Mouse (Mus musculus): ENCODE measurements around the gene Ccser1.

Gene Ccser1

DNA sequence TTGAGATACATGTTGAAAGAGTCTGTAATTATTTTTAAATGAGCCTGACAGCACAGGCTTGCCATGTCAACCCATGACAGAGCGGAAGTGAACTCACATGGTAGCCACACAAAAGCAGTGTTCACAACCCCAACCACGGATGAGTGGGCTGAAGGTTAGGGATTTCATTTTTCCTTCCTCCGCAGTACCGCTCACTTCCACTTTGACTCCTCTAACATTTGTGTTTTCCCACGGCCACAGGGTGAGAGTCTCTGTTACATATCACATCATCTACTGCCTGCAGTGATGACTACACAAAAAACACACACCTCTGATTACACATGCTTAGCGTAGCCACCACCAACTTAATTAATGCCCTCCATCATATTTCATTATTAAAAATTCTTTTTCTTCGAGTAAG lies 120.9 kb downstream of the Ccser1 start:
- DNase-seq: no peak

DNA sequence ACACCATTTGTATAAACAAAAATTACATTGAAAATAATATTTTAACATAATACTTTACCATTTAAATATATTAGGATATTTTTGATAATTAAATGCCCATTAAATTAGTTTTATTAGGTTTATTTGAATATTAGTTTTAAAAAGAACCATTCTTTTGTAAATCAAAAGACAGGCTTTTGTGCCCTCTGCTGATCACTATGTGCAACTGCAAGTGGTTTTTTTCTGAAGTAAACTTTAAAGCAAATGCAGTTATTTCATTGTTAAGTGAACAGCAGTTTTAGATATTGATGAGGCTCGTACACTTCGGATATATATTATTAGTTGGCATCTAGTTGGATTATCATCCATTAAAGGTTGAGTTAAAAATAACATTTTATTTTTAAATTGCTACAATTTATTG lies 121.5 kb downstream of the Ccser1 start:
- no peak for DNase-seq

DNA sequence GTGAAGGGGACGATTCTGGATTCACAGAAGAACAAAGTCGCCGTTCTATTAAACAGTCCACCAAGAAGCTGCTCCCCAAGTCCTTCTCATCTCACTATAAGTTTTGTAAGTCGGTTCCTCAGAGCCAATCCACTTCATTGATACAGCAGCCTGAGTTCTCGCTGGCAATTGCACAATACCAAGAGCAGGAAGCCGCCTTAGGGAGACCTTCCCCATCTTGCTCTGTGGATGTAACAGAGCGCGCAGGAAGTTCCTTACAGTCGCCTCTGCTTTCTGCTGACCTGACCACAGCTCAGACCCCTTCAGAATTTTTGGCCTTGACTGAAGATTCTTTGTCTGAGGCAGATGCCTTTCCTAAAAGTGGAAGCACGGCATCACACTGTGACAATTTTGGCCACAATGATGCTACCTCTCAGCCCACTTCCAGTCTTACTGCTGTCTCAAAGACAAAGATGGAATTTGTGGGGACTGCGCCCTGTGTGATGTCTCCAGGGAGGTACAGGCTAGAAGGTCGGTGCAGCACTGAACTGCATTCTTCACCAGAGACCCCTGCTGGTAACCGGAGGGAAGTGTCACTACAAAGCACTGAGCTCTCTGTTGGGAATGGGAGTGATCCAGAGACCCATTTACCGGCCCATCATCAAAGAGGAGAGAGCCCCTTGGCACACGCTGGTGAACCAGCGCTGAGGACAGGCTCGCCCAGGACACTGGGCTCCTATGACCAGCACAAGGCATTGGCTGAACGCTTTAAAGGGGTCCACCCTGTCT lies 131.4 kb downstream of the Ccser1 start:
- DNase-seq: no peak

DNA sequence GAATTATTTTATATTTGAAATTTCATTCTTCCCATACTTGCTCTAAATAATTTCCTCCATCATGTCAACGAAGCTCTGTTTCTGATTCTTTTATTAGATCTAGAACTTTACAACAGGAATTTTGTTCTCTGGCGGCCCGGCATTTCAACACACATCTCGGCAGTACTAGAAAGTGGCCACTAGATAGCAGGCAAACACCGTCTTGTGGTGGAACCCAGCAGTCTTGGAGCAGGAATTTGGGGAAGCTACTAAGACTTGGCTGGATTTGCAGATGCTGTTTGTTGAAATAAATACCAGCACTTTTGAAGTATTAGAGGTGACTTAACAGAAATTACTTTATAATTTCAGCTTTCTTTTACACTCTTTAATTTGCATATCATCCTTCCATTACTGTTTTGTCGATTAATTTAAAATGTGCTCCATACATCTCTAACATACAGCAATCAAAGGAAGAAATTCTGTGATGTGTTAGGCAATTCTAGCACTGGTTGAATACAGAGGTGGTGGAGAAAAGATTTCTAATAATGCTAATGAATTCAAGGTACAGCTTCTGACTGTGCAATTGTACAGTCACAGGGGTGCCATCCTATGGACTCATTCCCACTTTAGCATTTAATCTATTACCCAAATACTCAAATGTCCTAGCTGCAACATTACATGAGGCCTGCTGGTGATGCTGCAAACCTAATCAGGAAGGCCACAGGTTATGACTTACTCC lies 135.9 kb downstream of the Ccser1 start:
- peak; percentile 40 to 54 for DNase-seq

DNA sequence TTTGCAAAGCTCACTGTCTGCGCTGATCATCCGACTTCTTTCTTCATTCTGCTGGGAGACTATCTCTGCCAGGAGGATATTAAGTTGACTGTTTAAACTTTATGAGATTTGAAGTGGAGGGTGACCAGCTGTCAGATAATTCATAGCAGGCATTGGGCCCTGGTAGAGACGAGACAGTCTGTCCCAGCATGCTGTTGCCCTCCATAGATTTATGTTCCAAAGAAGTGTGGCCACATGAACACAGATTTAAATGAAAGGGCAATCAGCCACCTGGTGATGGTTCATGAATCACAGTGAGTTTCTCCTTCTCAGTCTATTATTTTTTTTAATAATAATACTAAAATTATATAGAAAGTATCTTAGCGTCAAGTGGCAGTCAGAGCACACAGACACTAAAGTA lies 140.7 kb downstream of the Ccser1 start:
- no peak for DNase-seq

DNA sequence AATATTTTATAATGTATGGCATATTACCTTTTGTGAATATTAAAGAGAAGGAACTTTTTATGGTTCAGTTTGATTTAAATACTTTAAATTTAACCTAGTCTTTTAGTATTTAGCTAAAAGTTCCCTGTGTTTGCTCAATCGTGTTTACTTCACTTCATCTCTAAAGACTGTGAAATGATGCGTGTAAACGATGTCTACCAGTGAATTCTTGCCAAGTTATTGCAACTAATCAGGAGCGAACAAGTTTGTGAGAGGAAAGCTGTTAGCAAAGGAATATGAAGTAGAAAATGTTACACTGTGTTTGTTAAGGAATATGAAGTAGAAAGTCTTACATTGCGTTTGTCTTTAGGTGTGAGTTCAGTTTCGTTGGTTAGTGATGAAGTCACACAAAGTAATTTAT lies 142.2 kb downstream of the Ccser1 start:
- no peak for DNase-seq

DNA sequence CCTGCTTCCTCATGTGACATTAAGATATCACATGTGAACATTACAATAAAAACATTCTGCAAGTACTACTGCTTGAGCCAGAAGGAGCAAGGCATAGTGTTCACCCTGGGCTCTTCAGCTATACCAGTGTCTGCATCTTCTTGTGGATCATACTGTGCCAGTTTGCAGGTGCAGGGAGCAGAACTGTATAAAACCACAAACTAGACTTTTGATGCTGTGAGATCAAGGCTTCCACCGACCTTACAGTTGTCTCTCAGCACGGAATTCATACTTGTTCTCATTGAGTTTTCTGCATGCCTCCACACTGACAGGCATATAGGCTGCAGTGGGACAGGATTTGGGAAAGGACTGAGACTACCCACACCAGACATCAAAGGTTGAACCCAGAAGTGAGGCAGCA lies 146.0 kb downstream of the Ccser1 start:
- no peak for DNase-seq

DNA sequence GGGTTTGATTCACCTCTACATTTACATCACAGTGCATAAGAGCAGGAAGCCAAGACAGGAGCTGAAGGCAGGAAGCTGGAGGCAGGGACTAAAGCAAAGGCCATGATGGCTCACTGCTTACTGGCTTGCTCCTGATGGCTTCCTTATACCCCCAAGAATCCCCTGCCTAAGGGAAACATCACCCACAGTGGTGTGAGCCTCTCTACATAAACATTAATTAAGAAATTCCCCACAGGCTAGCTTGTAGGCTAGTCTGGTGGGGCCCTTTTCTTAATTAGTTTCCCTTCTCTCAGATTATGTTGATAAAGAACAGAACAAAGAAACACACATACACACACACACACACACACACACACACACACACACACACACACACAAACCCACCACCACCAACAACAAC lies 148.9 kb downstream of the Ccser1 start:
- no peak for DNase-seq

DNA sequence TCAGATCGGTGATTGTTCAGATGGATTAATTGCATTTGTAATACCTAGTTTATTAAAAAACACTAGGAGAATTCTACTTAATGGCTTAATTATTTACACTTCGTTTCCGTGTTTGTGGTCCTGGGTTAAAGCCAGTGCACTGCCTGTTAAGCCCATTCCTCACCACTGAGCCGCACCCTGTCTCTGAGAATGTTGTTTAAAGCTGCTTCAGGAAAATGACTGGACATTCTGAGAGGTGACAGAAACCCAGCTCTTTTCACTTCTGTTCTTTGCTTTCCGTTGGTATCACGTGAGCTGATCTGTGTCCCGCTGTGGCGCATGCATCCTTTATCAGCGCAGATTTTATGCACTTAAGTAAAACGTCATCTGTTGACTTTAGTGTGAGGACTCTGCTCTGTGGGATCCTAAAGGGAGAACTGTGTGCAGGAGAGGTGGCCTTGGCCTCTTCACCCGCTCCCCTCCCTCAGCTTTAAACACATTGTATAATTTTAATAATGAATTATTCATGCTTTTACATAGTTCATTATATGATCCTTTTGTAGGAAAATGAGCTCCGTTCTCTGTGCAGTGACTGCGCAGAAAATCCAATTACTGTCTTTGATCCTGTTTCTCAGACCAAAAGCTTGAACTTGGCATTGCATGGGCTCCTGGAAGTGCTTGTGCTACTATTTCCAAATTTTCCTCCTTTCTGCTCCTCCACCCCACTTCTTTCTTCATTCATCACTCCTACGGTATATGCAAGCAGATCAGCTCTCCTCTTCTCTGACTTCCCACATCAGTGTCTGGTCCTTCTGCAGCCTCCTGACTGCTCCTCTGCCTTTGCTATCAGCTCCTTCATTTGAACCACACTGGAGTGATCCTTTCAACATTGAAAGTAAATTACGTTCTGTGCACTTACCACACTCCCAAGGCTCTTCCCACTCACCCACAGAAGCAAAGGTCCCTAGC lies 149.7 kb downstream of the Ccser1 start:
- no peak for DNase-seq

DNA sequence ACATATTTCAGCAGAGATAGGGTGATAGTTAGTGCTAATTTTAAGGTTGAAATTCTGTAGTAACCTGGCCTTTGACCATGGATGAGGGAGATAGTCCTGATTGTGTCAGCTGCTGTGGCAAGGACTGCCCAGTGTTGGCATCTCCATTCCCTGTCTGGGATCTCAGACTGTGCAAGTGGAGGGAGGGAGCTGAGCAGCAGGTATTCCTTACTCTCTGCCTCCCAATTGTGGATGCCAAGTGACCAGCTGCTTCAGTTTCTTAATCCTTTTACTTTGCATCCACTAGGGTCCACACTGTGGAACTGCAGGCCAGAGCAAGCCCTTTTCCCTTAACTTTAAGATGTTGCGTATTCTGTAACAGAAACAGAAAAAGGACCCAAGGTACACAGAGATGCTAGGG lies 154.3 kb downstream of the Ccser1 start:
- no peak for DNase-seq

DNA sequence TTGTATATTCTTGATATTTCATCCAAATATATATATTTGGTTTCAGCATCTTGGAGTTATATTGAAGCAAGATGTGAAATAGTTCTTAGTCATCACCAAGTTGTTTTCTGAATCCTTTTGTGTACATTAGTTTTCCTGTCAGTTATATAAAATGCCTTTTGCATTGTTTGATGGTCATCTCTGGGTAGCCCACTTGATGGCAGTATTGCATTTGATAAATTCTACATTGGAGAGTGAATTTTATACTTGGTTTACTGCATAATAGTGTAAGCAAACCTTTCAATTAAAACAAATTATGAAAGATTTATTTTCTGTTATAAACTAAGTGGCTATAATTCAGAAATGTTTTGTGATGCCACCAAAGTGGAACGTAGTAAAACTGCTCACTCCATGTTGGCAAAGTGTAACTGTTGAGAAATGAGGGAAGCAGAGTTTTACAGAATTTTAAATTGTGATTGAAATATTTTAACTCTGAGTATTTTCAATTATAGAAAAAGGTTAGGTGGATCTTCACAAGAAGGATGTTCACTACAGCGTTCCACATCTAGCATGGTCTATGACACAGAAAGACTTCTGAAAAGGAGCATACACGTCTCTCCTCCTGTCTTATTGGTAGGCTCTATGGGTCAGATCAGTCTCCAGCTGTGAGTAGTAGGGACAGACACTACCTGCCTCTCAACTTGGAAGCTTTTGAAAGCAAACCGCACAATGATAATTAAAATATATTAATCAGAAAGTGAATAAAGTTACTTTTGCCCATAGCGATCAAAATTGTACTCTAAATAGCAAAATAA lies 167.1 kb downstream of the Ccser1 start:
- DNase-seq: peak; percentile 12 to 31

DNA sequence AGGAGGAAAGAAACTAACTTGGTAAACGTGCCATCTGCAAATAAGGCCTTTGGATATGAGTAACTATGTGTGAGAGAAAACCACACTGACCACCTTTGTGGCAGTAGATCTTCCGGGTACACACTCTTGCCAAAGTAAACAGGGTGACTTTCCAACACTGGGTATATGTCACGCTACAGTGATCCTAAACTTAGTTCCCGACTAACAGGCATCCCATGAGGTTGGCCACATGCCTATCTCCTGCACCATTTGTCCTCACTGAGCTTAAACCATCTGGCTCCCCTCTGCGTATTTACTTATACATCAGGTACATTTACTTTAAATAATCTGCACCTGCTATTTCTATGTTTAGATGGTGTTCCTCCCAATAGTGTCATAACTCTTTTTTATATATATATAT lies 183.6 kb downstream of the Ccser1 start:
- DNase-seq: peak; percentile 34 to 45

DNA sequence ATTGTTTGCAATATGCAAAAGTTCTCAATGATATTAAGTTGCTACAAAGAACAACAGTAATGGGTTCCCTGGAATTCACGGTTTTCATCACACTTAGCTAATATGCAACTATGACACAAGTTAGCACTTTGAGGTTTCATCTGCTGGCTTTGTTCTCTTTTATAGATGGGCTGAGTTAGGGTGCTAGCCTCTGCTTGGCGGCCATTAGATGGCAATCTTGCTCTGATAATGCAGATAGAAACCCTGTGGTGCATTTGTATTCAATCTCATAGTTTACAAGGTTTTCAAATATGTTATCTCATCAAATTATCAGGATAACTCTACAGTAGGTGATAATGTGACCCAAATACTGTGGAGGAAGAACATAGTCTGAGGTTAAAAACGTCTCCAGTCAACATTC lies 202.4 kb downstream of the Ccser1 start:
- DNase-seq: no peak

DNA sequence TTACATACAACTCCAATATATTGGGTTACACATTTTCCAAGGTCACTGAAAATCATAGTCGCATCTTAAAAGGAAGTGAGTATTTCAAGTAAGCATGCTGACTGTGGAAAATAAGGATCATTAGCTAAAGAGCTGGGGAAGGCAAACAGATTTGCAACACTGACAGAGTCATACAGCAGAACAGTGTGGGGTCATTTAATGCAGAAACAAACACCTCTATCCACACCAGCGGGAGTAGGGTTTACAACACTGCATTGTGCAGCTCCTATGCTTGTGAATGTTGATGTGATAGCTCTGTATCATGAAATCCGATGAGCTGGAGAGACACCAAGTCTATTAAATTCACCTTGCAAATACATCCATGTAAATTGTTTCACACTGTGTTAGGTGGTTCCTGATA lies 202.9 kb downstream of the Ccser1 start:
- DNase-seq: no peak

DNA sequence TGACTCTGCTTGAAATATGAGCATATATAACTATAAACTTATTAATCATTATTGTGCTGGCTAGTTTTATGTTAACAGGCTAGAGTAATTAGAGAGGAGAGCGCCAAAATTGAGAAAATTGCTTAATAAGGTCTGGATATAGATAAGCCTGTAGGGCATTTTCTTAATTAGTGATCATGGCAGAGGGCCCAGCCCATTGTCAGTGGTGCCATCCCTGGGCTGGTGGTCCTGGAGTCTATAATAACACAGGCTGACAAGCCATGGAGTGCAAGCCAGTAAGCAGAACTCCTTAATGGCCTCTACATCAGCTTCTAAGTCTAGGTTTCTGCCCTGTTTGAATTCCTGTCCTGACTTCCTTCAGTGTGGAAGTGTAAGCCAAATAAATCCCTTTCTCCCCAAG lies 206.9 kb downstream of the Ccser1 start:
- DNase-seq: no peak

DNA sequence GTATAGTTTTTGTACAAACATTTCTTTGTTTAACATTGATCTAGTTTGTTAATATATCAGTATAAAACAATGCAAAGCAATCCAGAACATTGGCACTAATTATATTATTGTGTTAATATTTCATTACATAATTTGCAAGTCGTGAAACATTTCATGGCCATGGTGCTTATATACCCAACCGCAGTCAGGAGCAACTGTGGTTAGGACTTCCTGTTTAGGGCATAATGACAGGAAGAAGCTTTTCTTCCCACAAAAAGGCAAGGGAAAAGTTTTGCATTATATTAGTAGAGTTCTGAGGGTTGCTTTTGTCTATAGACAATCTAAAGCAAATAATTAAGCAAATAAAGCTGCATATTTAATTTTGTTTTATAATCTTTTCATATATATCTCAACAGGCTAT lies 247.4 kb downstream of the Ccser1 start:
- no peak for DNase-seq

DNA sequence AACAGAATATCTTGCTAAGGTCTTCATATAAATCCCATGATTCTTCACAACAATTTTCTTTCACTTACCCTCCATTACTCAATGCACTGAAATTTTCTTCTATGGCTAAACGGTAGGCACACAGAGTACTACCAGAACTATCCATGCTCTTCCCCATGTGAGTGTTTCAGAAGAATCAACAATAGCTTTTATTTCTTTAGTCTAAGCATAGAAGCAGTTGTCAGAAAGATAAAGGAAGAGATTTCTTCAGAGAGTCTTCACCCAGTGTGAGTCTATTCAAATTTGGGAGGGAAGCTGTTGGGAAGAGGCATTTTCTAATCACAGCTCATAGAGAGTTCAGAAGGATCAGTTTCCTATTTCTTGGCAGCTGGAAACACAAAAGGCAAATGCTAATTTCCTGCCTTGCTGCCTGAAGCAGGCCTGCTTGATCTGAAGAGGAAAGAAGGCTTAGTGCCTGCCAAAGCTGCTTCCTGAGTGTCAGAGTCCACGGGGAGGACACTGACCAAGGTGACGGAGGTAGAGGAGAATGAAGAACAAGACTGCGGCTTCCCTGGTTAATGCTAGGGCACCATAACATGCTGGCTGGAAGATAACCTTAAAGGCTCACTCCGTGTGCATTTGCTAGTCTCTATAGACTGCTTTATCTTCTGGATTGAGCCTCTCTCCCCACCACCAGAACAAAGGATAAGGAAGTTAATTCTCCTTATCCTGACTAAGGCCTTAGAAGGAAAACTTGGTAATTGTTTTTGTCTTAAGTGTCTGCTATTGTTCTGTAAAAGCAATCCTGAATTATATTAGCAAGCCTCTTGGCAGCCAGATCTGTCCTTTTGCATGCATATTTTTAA lies 251.0 kb downstream of the Ccser1 start:
- DNase-seq: peak; percentile 5 to 20

DNA sequence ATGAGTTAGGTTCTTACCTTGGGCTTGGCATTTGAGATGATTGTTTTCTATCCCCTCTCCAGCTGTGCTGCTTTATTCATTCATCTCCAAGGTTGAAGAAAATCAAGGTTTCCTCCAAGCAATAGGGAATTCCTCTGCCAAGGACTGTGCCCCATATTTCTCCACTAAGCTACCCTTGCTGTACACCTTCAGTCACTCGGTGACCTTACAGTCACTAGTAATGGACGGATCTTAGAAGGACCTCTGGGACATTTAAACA lies 251.5 kb downstream of the Ccser1 start:
- DNase-seq: no peak

DNA sequence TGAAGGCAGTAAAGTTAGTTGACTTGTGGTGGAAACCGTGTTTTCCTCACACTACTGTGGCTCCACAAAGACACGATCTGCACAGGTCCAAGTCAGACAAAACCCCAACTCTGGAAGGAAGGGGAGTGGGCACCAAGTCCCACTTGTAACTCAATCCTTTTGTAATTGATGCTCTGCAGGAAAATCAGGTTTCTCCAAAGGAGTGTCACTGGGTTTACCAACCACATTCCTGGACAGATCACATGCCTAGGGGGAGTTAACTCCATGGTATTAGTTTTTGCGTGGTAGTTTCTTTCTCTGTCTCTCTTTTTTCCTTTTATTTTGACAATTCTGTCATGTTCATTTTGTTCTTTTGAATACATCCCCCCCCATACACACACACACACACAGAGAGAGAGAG lies 252.0 kb downstream of the Ccser1 start:
- no peak for DNase-seq

DNA sequence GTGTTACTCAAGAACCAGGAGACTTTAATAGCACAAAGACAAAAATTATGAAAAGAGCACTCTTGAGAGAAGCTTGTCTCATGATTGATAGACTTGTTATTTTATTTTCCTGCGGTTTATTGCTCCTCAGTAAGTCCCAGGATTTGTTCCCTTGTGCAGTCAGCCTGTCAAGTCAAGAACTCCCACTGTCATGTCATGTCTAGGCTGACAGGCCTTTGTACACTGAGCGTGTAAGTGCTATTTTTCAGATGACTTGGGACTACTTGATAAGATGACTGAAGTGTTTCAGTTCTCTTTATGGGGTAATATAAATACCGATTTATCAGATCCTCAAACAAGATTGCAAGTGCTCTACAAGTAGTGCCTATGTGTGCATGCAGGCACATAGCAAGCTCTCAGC lies 252.6 kb downstream of the Ccser1 start:
- no peak for DNase-seq

DNA sequence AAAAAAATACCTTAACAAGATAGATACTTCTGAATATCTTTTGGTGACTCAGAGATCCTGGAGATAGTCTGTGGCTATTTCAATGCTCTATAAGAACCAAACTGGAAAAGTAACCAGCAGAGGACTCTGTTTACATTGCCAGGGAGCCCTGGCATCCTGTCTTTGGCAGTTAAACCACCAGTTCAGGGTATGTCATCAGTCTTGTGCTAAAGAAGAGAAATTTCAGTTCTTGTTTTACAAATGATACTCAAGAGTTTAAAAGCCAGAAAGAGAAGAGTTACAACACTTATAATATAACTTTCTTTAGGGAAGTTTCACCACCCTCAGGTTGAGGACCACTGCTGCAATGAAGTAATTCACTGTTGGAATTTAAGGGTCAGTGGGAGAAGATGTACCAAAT lies 258.0 kb downstream of the Ccser1 start:
- no peak for DNase-seq
